Mouse (Mus musculus): Measurements from ENCODE around the gene Ttc7.

DNA sequence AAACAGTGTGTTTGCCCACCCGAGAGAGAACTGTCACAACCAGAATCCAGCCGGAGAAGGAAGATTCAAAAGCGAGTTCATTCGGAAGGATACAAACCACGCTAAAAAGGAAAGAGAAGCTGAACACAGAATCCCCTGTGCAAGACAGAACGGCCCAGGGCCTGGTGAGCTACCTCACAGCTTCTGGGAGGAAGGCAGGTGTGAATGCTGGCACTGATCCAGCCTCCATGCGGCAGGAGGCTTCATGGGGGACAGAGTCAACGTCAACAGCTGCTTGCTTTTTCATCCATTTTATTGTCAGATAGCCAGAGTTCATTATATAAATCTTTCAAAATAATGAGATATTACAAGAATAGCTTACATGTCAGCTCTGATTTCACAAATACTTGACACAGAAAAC is 28.3 kb upstream of the Ttc7 start:
- no peak for TF ChIP-seq POLR2A (IDR thresholded peaks at IDR 0.05; ENCODE audit: low read depth, low read length)
- TF ChIP-seq CTCF (IDR thresholded peaks at IDR 0.05; ENCODE audit: extremely low read depth, insufficient read depth, insufficient read length, insufficient replicate concordance), result no peak
